Mouse (Mus musculus): ENCODE data around the gene Card6. TPM values are rescaled to one million over a fixed set of nuclear protein-coding genes. Genes with fewer than 3 reads are reported as not detected.
A peak's percentile ranks its signal among the peaks of the same experiment; 100 is the strongest.

The Card6 gene
- 0.63 and 0.89 TPM in 2 replicates for polyA plus RNA-seq (2016; fragmentation: Nextera tagmentation; extraction: Ambion mirVana)

GRCm38 (mm10) chr15:5107686-5108654 is at the start of gene Card6:
Gene Card6 (minus strand): TSS chr15:5108539.
- H3K9me3 ChIP-seq = no peaks in the 10 kb centered on the region
- no peak within 1 kb of the TSS for H3K27ac ChIP-seq
- WGBS = 73% methylated on average over 21 of the region's 21 CpGs
- no peak for DNase-seq (ENCODE audit: low spot score)
- no peaks in the 10 kb centered on the region for H3K27me3 ChIP-seq (ENCODE audit: insufficient read depth, poor library complexity, severe bottlenecking)
- no peaks in the 10 kb centered on the region for H3K4me1 ChIP-seq (replicated peaks)
- no peaks in the 10 kb centered on the region for H3K36me3 ChIP-seq
- 0 out of 2 replicates have a peak within 1 kb of the TSS, but pooled peaks have one; percentile 9 for H3K4me3 ChIP-seq

- H3K9me3 ChIP-seq = no peaks in the 10 kb centered on the region
- H3K4me3 ChIP-seq = no peak overlapping the region
- 0 out of 2 replicates have a peak, but pooled peaks cover 2% of the 10 kb centered on the region for H3K4me1 ChIP-seq (replicated peaks)
- no peak overlapping the region for H3K27ac ChIP-seq
- 87% methylated on average over 1 of the region's 1 CpGs for WGBS
- peaks cover 15% of the 10 kb centered on the region for H3K36me3 ChIP-seq
- DNase-seq (ENCODE audit: low spot score) = no peak
- H3K27me3 ChIP-seq (ENCODE audit: insufficient read depth, poor library complexity, severe bottlenecking) = no peaks in the 10 kb centered on the region
Observed at GRCm38 (mm10) chr15:5157386-5157785, 49.0 kb upstream of the Card6 start.

- Histone ChIP-seq H3K36me3 (peaks cover 8% of the 10 kb centered on the region), H3K27me3 (ENCODE audit: insufficient read depth, poor library complexity, severe bottlenecking) (no peaks in the 10 kb centered on the region), H3K9me3 (no peaks in the 10 kb centered on the region), H3K4me3 (no peak overlapping the region), H3K27ac (no peak overlapping the region), H3K4me1 (replicated peaks) (0 out of 2 replicates have a peak, but pooled peaks cover 2% of the 10 kb centered on the region)
- no peak for DNase-seq (ENCODE audit: low spot score)
- WGBS = 94% methylated on average over 4 of the region's 4 CpGs
Observed at GRCm38 (mm10) chr15:5156355-5156754, 48.0 kb upstream of the Card6 start.

- H3K4me3 ChIP-seq = no peak overlapping the region
- H3K27ac ChIP-seq = no peak overlapping the region
- DNase-seq (ENCODE audit: low spot score) = no peak
- H3K4me1 ChIP-seq (replicated peaks) = 0 out of 2 replicates have a peak, but pooled peaks cover 2% of the 10 kb centered on the region
- no peaks in the 10 kb centered on the region for H3K9me3 ChIP-seq
- no peaks in the 10 kb centered on the region for H3K27me3 ChIP-seq (ENCODE audit: insufficient read depth, poor library complexity, severe bottlenecking)
- no peaks in the 10 kb centered on the region for H3K36me3 ChIP-seq
- WGBS = 86% methylated on average over 5 of the region's 5 CpGs
Observed at GRCm38 (mm10) chr15:5155093-5155492, 46.8 kb upstream of the Card6 start.

GRCm38 (mm10) chr15:5154621-5155020 is 46.3 kb upstream of the Card6 start:
- Histone ChIP-seq H3K36me3 (no peaks in the 10 kb centered on the region), H3K27me3 (ENCODE audit: insufficient read depth, poor library complexity, severe bottlenecking) (no peaks in the 10 kb centered on the region), H3K27ac (no peak overlapping the region), H3K9me3 (no peaks in the 10 kb centered on the region), H3K4me1 (replicated peaks) (0 out of 2 replicates have a peak, but pooled peaks cover 2% of the 10 kb centered on the region), H3K4me3 (no peak overlapping the region)
- DNase-seq (ENCODE audit: low spot score) = no peak
- WGBS = 89% methylated on average over 9 of the region's 9 CpGs

- Histone ChIP-seq H3K36me3 (no peaks in the 10 kb centered on the region), H3K27ac (no peak overlapping the region), H3K9me3 (no peaks in the 10 kb centered on the region), H3K4me3 (no peak overlapping the region), H3K4me1 (replicated peaks) (peaks cover 7% of the 10 kb centered on the region; the same call in 1 of the 2 replicates), H3K27me3 (ENCODE audit: insufficient read depth, poor library complexity, severe bottlenecking) (no peaks in the 10 kb centered on the region)
- DNase-seq (ENCODE audit: low spot score) = no peak
- WGBS = 97% methylated on average over 6 of the region's 6 CpGs
Observed at GRCm38 (mm10) chr15:5152171-5152570, 43.8 kb upstream of the Card6 start.

GRCm38 (mm10) chr15:5149187-5149586 is 40.8 kb upstream of the Card6 start:
- no peak overlapping the region for H3K4me3 ChIP-seq
- H3K27ac ChIP-seq = no peak overlapping the region
- WGBS = 82% methylated on average over 4 of the region's 4 CpGs
- H3K4me1 ChIP-seq (replicated peaks) = peaks cover 18% of the 10 kb centered on the region
- DNase-seq (ENCODE audit: low spot score) = no peak
- no peaks in the 10 kb centered on the region for H3K9me3 ChIP-seq
- no peaks in the 10 kb centered on the region for H3K27me3 ChIP-seq (ENCODE audit: insufficient read depth, poor library complexity, severe bottlenecking)
- H3K36me3 ChIP-seq = no peaks in the 10 kb centered on the region

GRCm38 (mm10) chr15:5145196-5145945 is 37.0 kb upstream of the Card6 start:
- Histone ChIP-seq H3K27ac (0 out of 2 replicates have a peak overlapping the region, but pooled peaks have one; percentile 23), H3K4me1 (replicated peaks) (peaks cover 18% of the 10 kb centered on the region), H3K4me3 (peak overlapping the region; percentile 84), H3K36me3 (no peaks in the 10 kb centered on the region), H3K9me3 (no peaks in the 10 kb centered on the region), H3K27me3 (ENCODE audit: insufficient read depth, poor library complexity, severe bottlenecking) (no peaks in the 10 kb centered on the region)
- 48% methylated on average over 9 of the region's 9 CpGs for WGBS
- no peak for DNase-seq (ENCODE audit: low spot score)

GRCm38 (mm10) chr15:5144021-5144778 is 35.9 kb upstream of the Card6 start:
- peak; percentile 83 for DNase-seq (ENCODE audit: low spot score)
- H3K27ac ChIP-seq = peak overlapping the region; percentile 95
- no peaks in the 10 kb centered on the region for H3K27me3 ChIP-seq (ENCODE audit: insufficient read depth, poor library complexity, severe bottlenecking)
- 2% methylated on average over 61 of the region's 61 CpGs for WGBS
- no peaks in the 10 kb centered on the region for H3K36me3 ChIP-seq
- H3K4me1 ChIP-seq (replicated peaks) = peaks cover 18% of the 10 kb centered on the region
- no peaks in the 10 kb centered on the region for H3K9me3 ChIP-seq
- H3K4me3 ChIP-seq = peak overlapping the region; percentile 84

GRCm38 (mm10) chr15:5143361-5144020 is 35.2 kb upstream of the Card6 start, which contains the start of gene Prkaa1:
Gene Prkaa1 (plus strand): TSS chr15:5143861.
- peak; percentile 81 for DNase-seq (ENCODE audit: low spot score)
- no peaks in the 10 kb centered on the region for H3K9me3 ChIP-seq
- no peaks in the 10 kb centered on the region for H3K27me3 ChIP-seq (ENCODE audit: insufficient read depth, poor library complexity, severe bottlenecking)
- WGBS = 1% methylated on average over 80 of the region's 80 CpGs
- peak within 1 kb of the TSS; percentile 84 for H3K4me3 ChIP-seq
- H3K36me3 ChIP-seq = no peaks in the 10 kb centered on the region
- peak within 1 kb of the TSS; percentile 95 for H3K27ac ChIP-seq
- H3K4me1 ChIP-seq (replicated peaks) = peaks cover 16% of the 10 kb centered on the region

- no peak overlapping the region for H3K27ac ChIP-seq
- DNase-seq (ENCODE audit: low spot score) = no peak
- no peaks in the 10 kb centered on the region for H3K27me3 ChIP-seq (ENCODE audit: insufficient read depth, poor library complexity, severe bottlenecking)
- H3K4me1 ChIP-seq (replicated peaks) = peaks cover 13% of the 10 kb centered on the region
- H3K9me3 ChIP-seq = no peaks in the 10 kb centered on the region
- 81% methylated on average over 5 of the region's 5 CpGs for WGBS
- H3K4me3 ChIP-seq = peak overlapping the region; percentile 84; the same call in 1 of the 2 replicates
- no peaks in the 10 kb centered on the region for H3K36me3 ChIP-seq
Observed at GRCm38 (mm10) chr15:5142714-5143113, 34.4 kb upstream of the Card6 start.

GRCm38 (mm10) chr15:5142047-5142446 is 33.7 kb upstream of the Card6 start:
- no peak for DNase-seq (ENCODE audit: low spot score)

More at GRCm38 (mm10) chr15:5142047-5142446, 33.7 kb upstream of the Card6 start:
- 73% methylated on average over 5 of the region's 5 CpGs for whole genome bisulfite sequencing
- no peak overlapping the region for H3K27ac ChIP-seq
- H3K36me3 ChIP-seq = no peaks in the 10 kb centered on the region
- H3K4me1 ChIP-seq (replicated peaks) = peaks cover 13% of the 10 kb centered on the region
- no peaks in the 10 kb centered on the region for H3K9me3 ChIP-seq
- no peak overlapping the region for H3K4me3 ChIP-seq
- no peaks in the 10 kb centered on the region for H3K27me3 ChIP-seq (ENCODE audit: insufficient read depth, poor library complexity, severe bottlenecking)

Data from hindbrain, embryonic 10.5 days (tissue).